Mouse (Mus musculus): ENCODE data around the gene Ctla4. TPM values are rescaled to one million over a fixed set of nuclear protein-coding genes. Genes with fewer than 3 reads are reported as not detected.

The Ctla4 gene
- total and polyA plus RNA-seq, 3 experiments = not detected

DNA sequence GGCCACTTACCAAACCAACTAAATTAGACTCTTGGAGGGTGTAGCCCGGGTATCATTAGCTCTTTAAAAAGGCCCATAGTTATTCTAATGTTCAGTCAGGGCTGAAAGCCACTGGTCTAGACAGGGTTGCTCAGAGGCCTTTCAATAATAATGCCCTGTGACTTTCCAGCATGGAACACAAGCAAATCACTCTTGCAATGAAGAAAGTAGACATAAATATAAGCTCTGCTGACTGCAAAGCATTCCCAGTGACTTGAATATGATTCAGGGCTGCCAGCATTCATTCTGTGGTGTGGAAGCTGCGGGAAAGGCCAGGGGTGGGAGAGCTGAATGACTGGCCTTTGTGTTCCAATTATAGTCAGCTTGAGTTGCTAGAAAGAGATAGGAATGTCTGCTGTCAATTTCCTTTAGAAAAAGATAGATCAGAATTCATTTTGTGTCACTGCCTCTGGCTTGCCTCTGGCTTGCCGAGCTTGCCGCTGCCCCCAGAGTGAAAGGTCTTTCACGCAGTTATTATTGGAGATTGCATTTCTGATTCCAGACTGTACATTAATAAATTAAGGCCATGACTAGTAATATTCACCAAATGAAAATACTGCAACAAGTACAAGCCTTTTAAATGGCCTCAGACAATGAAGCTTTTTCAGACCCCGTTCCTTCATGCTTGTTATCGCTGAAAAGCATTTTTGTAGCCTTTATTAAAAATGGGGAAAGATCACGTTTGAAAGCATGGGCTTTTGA is 35.6 kb upstream of the Ctla4 start:
- H3K36me3 ChIP-seq (ENCODE audit: control insufficient read depth in 1 of 2, insufficient read depth in 2 of 2, low read length in 2 of 2) = no peaks in the 10 kb centered on the region
- H3K27me3 ChIP-seq (ENCODE audit: control insufficient read depth in 1 of 2, insufficient read depth in 2 of 2, low read length in 2 of 2) = no peaks in the 10 kb centered on the region
- no peak overlapping the region for H3K4me3 ChIP-seq (ENCODE audit: control insufficient read depth in 1 of 2, insufficient read depth in 1 of 2, low read depth in 2 of 2, low read length in 2 of 2)
- DNase-seq (ENCODE audit: low read depth, low spot score) = no peak
- no peak overlapping the region for H3K9ac ChIP-seq (ENCODE audit: control insufficient read depth, low read depth, low read length, poor library complexity, severe bottlenecking)
- no peaks in the 10 kb centered on the region for H3K79me2 ChIP-seq (ENCODE audit: control insufficient read depth, insufficient read depth, low read length, poor library complexity)
- H3K9me3 ChIP-seq (replicated peaks; ENCODE audit: insufficient read depth, low read length) = no peaks in the 10 kb centered on the region
- H3K27ac ChIP-seq (ENCODE audit: control insufficient read depth, low read depth, low read length) = no peak overlapping the region
- H3K4me1 ChIP-seq (ENCODE audit: control insufficient read depth in 1 of 2, insufficient read depth in 2 of 2, low read length in 2 of 2) = no peaks in the 10 kb centered on the region
- TF ChIP-seq KAT2A (conservative IDR thresholded peaks at IDR 0.05; ENCODE audit: low read depth, low read length) (no peak), SIN3A (IDR thresholded peaks at IDR 0.05; ENCODE audit: low read length) (no peak), POLR2AphosphoS2 (IDR thresholded peaks at IDR 0.05; ENCODE audit: low read length) (no peak), POLR2AphosphoS5 (IDR thresholded peaks at IDR 0.05; ENCODE audit: borderline replicate concordance, low read depth, low read length) (no peak), ZMIZ1 (IDR thresholded peaks at IDR 0.05; ENCODE audit: low read depth, low read length) (no peak), MEF2A (IDR thresholded peaks at IDR 0.05; ENCODE audit: extremely low read depth, insufficient replicate concordance, low read depth, low read length, poor library complexity, severe bottlenecking) (no peak), HCFC1 (IDR thresholded peaks at IDR 0.05; ENCODE audit: low read depth, low read length) (no peak), MAX (IDR thresholded peaks at IDR 0.05; ENCODE audit: low read length) (no peak), TBP (IDR thresholded peaks at IDR 0.05; ENCODE audit: low read depth, low read length) (no peak), MAFK (IDR thresholded peaks at IDR 0.05; ENCODE audit: borderline replicate concordance, low read depth, low read length) (no peak)

DNA sequence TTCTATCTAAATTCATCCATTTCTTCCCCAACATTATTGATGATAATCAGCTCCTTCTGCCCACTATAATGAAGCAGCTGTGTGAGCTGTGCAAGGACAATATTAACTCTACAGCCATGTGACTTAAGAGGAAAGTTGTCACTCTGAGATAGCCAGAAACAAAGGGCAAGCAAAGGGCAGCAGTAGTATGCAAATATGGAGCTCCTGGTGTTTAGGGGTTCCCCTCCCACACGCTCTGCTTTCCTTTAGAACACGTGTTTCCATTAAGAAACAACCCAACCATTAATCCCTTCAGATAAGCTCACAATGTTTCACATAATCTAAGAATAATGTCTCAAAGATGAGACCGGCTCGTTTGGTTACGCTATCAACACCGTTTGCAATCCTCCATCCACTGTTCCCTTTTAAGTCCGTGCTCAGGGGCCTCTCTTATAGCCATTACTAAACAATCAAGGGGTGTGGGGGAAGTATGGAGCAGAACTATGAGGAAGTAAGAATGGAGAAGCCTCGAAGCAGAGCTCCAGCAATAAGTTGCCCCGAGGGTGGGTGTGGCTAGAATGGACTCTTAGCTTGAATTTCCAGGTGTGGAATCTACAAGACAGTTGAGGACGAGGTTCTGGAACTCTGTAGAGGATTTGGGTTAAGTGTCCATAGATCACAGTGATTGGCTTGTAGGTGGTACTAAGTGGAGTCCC is 34.6 kb upstream of the Ctla4 start:
- TF ChIP-seq MYC (IDR thresholded peaks at IDR 0.05; ENCODE audit: low read depth, low read length) (no peak), POLR2A (IDR thresholded peaks at IDR 0.05; ENCODE audit: control insufficient read depth in 1 of 2, insufficient read depth in 1 of 2, low read depth in 1 of 2, low read length in 2 of 2, poor library complexity in 1 of 2) (no peak), EP300 (IDR thresholded peaks at IDR 0.05; ENCODE audit: low read depth in 1 of 2, low read length in 2 of 2) (no peak), ELF1 (IDR thresholded peaks at IDR 0.05; ENCODE audit: low read depth, low read length) (no peak), GATA1 (IDR thresholded peaks at IDR 0.05; ENCODE audit: low read depth, low read length) (no peak), MAZ (IDR thresholded peaks at IDR 0.05; ENCODE audit: low read depth, low read length) (no peak), ZNF384 (IDR thresholded peaks at IDR 0.05; ENCODE audit: low read depth, low read length) (no peak), TAL1 (IDR thresholded peaks at IDR 0.05; ENCODE audit: low read length) (no peak), TCF12 (IDR thresholded peaks at IDR 0.05; ENCODE audit: low read depth, low read length) (no peak), CHD1 (IDR thresholded peaks at IDR 0.05; ENCODE audit: low read depth, low read length) (no peak)
- Histone ChIP-seq H3K9ac (ENCODE audit: control insufficient read depth, low read depth, low read length, poor library complexity, severe bottlenecking) (no peak overlapping the region), H3K79me2 (ENCODE audit: control insufficient read depth, insufficient read depth, low read length, poor library complexity) (no peaks in the 10 kb centered on the region), H3K27ac (ENCODE audit: control insufficient read depth, low read depth, low read length) (no peak overlapping the region), H3K4me1 (ENCODE audit: control insufficient read depth in 1 of 2, insufficient read depth in 2 of 2, low read length in 2 of 2) (no peaks in the 10 kb centered on the region), H3K9me3 (replicated peaks; ENCODE audit: insufficient read depth, low read length) (no peaks in the 10 kb centered on the region), H3K4me3 (ENCODE audit: control insufficient read depth in 1 of 2, insufficient read depth in 1 of 2, low read depth in 2 of 2, low read length in 2 of 2) (no peak overlapping the region), H3K27me3 (ENCODE audit: control insufficient read depth in 1 of 2, insufficient read depth in 2 of 2, low read length in 2 of 2) (no peaks in the 10 kb centered on the region), H3K36me3 (ENCODE audit: control insufficient read depth in 1 of 2, insufficient read depth in 2 of 2, low read length in 2 of 2) (no peaks in the 10 kb centered on the region)
- no peak for DNase-seq (ENCODE audit: low read depth, low spot score)
